Mouse (Mus musculus) small intestine, adult 2 months (tissue): Measurements from ENCODE around the gene Dedd2.

Experiments used
- CTCF ChIP-seq: fragments of 200-500 bp; IDR thresholded peaks from 2 replicates; pipeline ENCODE4 v1.5.1; 2012; ENCODE audit warnings: low read depth, mild to moderate bottlenecking, control low read depth, inconsistent platforms, low read length, moderate library complexity, mixed read lengths; ENCODE audit not compliant: insufficient replicate concordance, insufficient read length; ENCODE audit errors: extremely low read depth
- POLR2A ChIP-seq: fragments of 200-500 bp; IDR thresholded peaks from 2 replicates; pipeline ENCODE4 v1.6.1; 2012; ENCODE audit warnings: low read depth, mild to moderate bottlenecking, control low read depth, inconsistent platforms, low read length, moderate library complexity

DNA sequence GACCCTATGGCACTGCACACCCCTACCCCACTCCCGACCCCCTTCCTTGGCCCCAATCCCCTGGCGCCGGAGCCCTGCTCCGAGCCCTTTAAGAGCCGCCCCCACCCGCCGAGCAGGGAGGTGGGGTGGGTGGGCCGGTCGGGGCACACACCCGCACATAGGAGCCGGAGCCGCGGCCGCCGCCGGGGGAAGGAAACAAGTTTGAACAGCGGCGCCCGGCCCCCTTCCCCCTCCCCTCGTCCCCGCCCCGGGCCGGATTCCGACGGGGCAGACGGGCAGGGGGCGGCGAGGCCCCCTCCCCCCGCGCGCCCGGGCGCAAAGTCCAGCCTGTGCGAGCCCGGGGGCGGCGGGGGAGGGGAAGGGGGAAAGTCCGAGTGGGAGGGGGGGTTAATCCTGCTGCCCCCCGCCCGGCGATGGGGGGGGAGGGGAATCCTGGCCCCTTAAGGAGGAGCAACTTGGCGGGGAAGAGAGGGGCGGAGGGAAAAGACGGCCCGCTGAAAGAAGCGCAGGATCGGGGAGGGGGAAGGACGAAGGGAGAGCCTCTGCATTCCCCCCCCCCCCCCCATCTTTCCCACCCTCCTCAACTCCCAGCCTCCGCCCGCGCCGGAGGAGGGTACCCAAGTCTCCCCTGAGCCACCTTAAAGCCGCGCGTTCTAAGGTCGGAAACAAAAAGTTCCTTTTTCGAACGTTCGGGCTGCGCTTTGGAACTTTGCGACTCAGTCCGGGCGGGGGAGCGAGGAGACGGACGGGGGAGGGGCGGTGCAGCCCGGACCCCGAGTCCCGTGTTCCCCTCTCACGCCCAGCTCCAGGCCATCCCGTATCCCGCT, 29.1 kb upstream of the Dedd2 start:
- TF ChIP-seq CTCF (no peak), POLR2A (no peak)
